In genomic region chr10:15541797-15542350, GRCm38 (mm10) we compare ENCODE assay signal across 20 mouse cellular contexts.
DNase-seq lines count a peak whose midpoint lies in the region; ATAC-seq and TF ChIP-seq lines count a peak whose summit lies in the region.
"Had no signal": no experiment of that assay in that cellular context is flagged by ENCODE, and none has a peak within 500 bp of the region (broad histone marks: within the 10 kb centered on the region; RNA-seq: fewer than 3 reads in every experiment).

No protein-coding gene starts in this region.

- H3K4me3 ChIP-seq in gastrocnemius, adult 2 months = no peak overlapping the region
- no peak overlapping the region for H3K4me3 ChIP-seq in midbrain, embryonic 14.5 days (replicated peaks; ENCODE audit: low read depth, low read length)
- H3K4me3 ChIP-seq: embryonic facial prominence, embryonic 13.5 days; left cerebral cortex, adult 2 months; neural tube, embryonic 12.5 days; stomach, embryonic 15.5 days had no signal

- DNase-seq in gastrocnemius, adult 2 months = no peak
- no peak for DNase-seq in gastrocnemius, postnatal 36 days
- peak; percentile 53 for DNase-seq in Muller cell, postnatal 12 days (ENCODE audit: inconsistent ontology term)
- peak; percentile 11 for DNase-seq in fibroblast of lung, adult 2 months (ENCODE audit: low read depth)
- DNase-seq in midbrain, embryonic 14.5 days = peak; percentile 43
- no peak for DNase-seq in kidney, adult 9 months
- DNase-seq in urinary bladder, postnatal 36 days (ENCODE audit: low spot score in 2 of 2) = no peak
- DNase-seq: cerebellum, postnatal 25 days; heart, postnatal 10 days; kidney, adult 11 months; kidney, postnatal 4 days had no signal

- H3K9ac ChIP-seq in midbrain, embryonic 14.5 days (replicated peaks; ENCODE audit: low read length) = no peak overlapping the region
- H3K9ac ChIP-seq: embryonic facial prominence, embryonic 13.5 days; neural tube, embryonic 12.5 days; stomach, embryonic 15.5 days had no signal

- no peaks in the 10 kb centered on the region for H3K27me3 ChIP-seq in midbrain, embryonic 14.5 days (ENCODE audit: control insufficient read depth, insufficient read depth, low read length)
- H3K27me3 ChIP-seq: embryonic facial prominence, embryonic 13.5 days; neural tube, embryonic 12.5 days; Patski; stomach, embryonic 15.5 days had no signal

- H3K9me3 ChIP-seq in midbrain, embryonic 14.5 days (ENCODE audit: control insufficient read depth, low read length) = no peaks in the 10 kb centered on the region
- H3K9me3 ChIP-seq: embryonic facial prominence, embryonic 13.5 days; neural tube, embryonic 12.5 days; stomach, embryonic 15.5 days had no signal

- H3K4me2 ChIP-seq in midbrain, embryonic 14.5 days (ENCODE audit: low read length) = no peak overlapping the region
- H3K4me2 ChIP-seq: embryonic facial prominence, embryonic 13.5 days; liver, embryonic 11.5 days; neural tube, embryonic 12.5 days; stomach, embryonic 15.5 days had no signal

- no peaks in the 10 kb centered on the region for H3K4me1 ChIP-seq in midbrain, embryonic 14.5 days (ENCODE audit: control insufficient read depth, insufficient read depth, low read length)
- H3K4me1 ChIP-seq: embryonic facial prominence, embryonic 13.5 days; neural tube, embryonic 12.5 days; stomach, embryonic 15.5 days had no signal

- no peak for TF ChIP-seq CTCF in gastrocnemius, adult 2 months (IDR thresholded peaks at IDR 0.05)

- intact Hi-C loops in gastrocnemius, adult 2 months (cut with DNase I) = no loop called here
- intact Hi-C loops in gastrocnemius, postnatal 36 days (cut with DNase I) = no loop called here

- WGBS in midbrain, embryonic 14.5 days = 29% methylated on average over 2 of the region's 2 CpGs

- ATAC-seq in midbrain, embryonic 14.5 days (ENCODE audit: low FRiP score, low TSS enrichment) = 0 out of 2 replicates have a peak, but pooled peaks have one; percentile 11
- ATAC-seq in erythroblast, adult 5-6 weeks (replicated peaks; ENCODE audit: low FRiP score, poor library complexity, severe bottlenecking) = no peak
- ATAC-seq: CD4-positive, CD25-positive, alpha-beta regulatory T cell, adult 4 months; lung, postnatal 0 days; Patski had no signal

- H3K27ac ChIP-seq in gastrocnemius, adult 2 months = 0 out of 2 replicates have a peak overlapping the region, but pooled peaks have one; percentile 6
- no peak overlapping the region for H3K27ac ChIP-seq in midbrain, embryonic 14.5 days (replicated peaks; ENCODE audit: low read depth, low read length)
- H3K27ac ChIP-seq: embryonic facial prominence, embryonic 13.5 days; left cerebral cortex, adult 2 months; neural tube, embryonic 12.5 days; stomach, embryonic 15.5 days had no signal

- no peaks in the 10 kb centered on the region for H3K36me3 ChIP-seq in midbrain, embryonic 14.5 days (ENCODE audit: control insufficient read depth, insufficient read depth, low read length)
- H3K36me3 ChIP-seq: embryonic facial prominence, embryonic 13.5 days; neural tube, embryonic 12.5 days; stomach, embryonic 15.5 days had no signal

Comparison
In these comparisons a context has a peak if more than half of its experiments do, and no peak if none do; other contexts are left out.
1. DNase-seq: peak in Muller cell, postnatal 12 days (single experiment), fibroblast of lung, adult 2 months (single experiment) and midbrain, embryonic 14.5 days (single experiment); none in gastrocnemius, adult 2 months (single experiment), gastrocnemius, postnatal 36 days (0 of 2), kidney, adult 9 months (single experiment) and urinary bladder, postnatal 36 days (0 of 2).